Mouse (Mus musculus) liver, postnatal 0 days (tissue): ENCODE measurements around the gene Rps6ka1.

Experiments
- CTCF ChIP-seq: sonication (generic); IDR thresholded peaks from 2 replicates; pipeline ENCODE4 v1.5.1; 2016; ENCODE audit warnings: antibody characterized with exemption, low read depth
- EP300 ChIP-seq: IDR thresholded peaks from 2 replicates; pipeline ENCODE4 v1.6.1; 2016; ENCODE audit warnings: antibody characterized with exemption, low read depth, mild to moderate bottlenecking

GRCm38 (mm10) chr4:133884127-133884753, 3.4 kb downstream of the Rps6ka1 start:
- TF ChIP-seq CTCF (0 out of 2 replicates have a peak, but pooled peaks have one; percentile 9), EP300 (no peak)
